ENCODE assay signal across 7 mouse cellular contexts in genomic region chr1:86447596-86448171, GRCm38 (mm10). TPM values are rescaled to one million over a fixed set of nuclear protein-coding genes. Genes with fewer than 3 reads are reported as not detected.
A peak's percentile ranks its signal among the peaks of the same experiment; 100 is the strongest.
DNase-seq lines count a peak whose midpoint lies in the region; TF ChIP-seq lines count a peak whose summit lies in the region.

No protein-coding gene starts in this region.

- 0 out of 2 replicates have a peak, but pooled peaks cover 2% of the 10 kb centered on the region for H3K36me3 ChIP-seq in heart, adult 2 months (ENCODE audit: control insufficient read depth, insufficient read depth, low read length)
- H3K36me3 ChIP-seq in myocyte (ENCODE audit: control insufficient read depth, insufficient read depth) = no peaks in the 10 kb centered on the region

- TF ChIP-seq EP300 in heart, adult 2 months (IDR thresholded peaks at IDR 0.05; ENCODE audit: insufficient read depth, low read depth, low read length) = 0 out of 2 replicates have a peak, but pooled peaks have one; percentile 20

- peak overlapping the region; percentile 64 for H3K27ac ChIP-seq in heart, adult 2 months

- no peak for TF ChIP-seq CTCF in heart, adult 2 months (IDR thresholded peaks at IDR 0.05)

- 0 out of 2 replicates have a peak, but pooled peaks have one; percentile 32 for TF ChIP-seq POLR2A in heart, adult 2 months (IDR thresholded peaks at IDR 0.05; ENCODE audit: insufficient read depth, low read depth, low read length)
- no peak for TF ChIP-seq POLR2A in myocyte (IDR thresholded peaks at IDR 0.05; ENCODE audit: insufficient read length, low read depth)

- H3K27me3 ChIP-seq in heart, adult 2 months (ENCODE audit: control insufficient read depth, insufficient read depth, low read length) = no peaks in the 10 kb centered on the region
- no peaks in the 10 kb centered on the region for H3K27me3 ChIP-seq in myocyte (ENCODE audit: control insufficient read depth, insufficient read depth, insufficient read length)

- peaks cover 13% of the 10 kb centered on the region for H3K4me1 ChIP-seq in heart, adult 2 months (ENCODE audit: control insufficient read depth, insufficient read depth, low read length)

- no peak overlapping the region for H3ac ChIP-seq in myocyte (ENCODE audit: control insufficient read depth, insufficient read length)

- WGBS in heart, adult 2 months = 18% methylated on average over 13 of the region's 13 CpGs

- H3K79me2 ChIP-seq in heart, adult 2 months (replicated peaks; ENCODE audit: control insufficient read depth, insufficient read depth, low read length) = no peaks in the 10 kb centered on the region
- no peaks in the 10 kb centered on the region for H3K79me2 ChIP-seq in myocyte (ENCODE audit: control insufficient read depth, insufficient read depth)

- H3K4me3 ChIP-seq in heart, adult 2 months = no peak overlapping the region
- H3K4me3 ChIP-seq in myocyte = no peak overlapping the region

- peak overlapping the region; percentile 4 for H3K9ac ChIP-seq in heart, adult 2 months (ENCODE audit: low read depth, low read length)

- intact Hi-C loops in heart, adult 2 months (cut with DNase I) = no loop called here

- H3K4me2 ChIP-seq in myocyte (ENCODE audit: low read depth) = peak overlapping the region; percentile 65

- DNase-seq in urinary bladder, postnatal 14 days (ENCODE audit: low spot score) = peak; percentile 63
- no peak for DNase-seq in urinary bladder, postnatal 10 days (ENCODE audit: low spot score)
- DNase-seq in heart, adult 2 months = peak; percentile 59 to 67
- DNase-seq in kidney, postnatal 10 days = peak; percentile 72
- no peak for DNase-seq in thymus, postnatal 10 days (ENCODE audit: low spot score in 2 of 2)
- no peak for DNase-seq in spleen, postnatal 14 days (ENCODE audit: low spot score in 2 of 2)

TF ChIP-seq in myocyte, 11 proteins besides CTCF, POLR2A, EP300 and RAD21:
- no peak for TF ChIP-seq MYOD1 (IDR thresholded peaks at IDR 0.05; ENCODE audit: control insufficient read depth in 1 of 3, insufficient read length in 2 of 3, low read depth in 2 of 3)
- no peak for TF ChIP-seq USF1 (IDR thresholded peaks at IDR 0.05; ENCODE audit: low read depth)
- no peak for TF ChIP-seq SRF (IDR thresholded peaks at IDR 0.05; ENCODE audit: control insufficient read depth, insufficient read length, low read depth)
- TF ChIP-seq TCF3 (IDR thresholded peaks at IDR 0.05; ENCODE audit: insufficient read length, low read depth) = no peak
- TF ChIP-seq REST (IDR thresholded peaks at IDR 0.05; ENCODE audit: insufficient read depth, insufficient read length) = no peak
- TF ChIP-seq CEBPB (IDR thresholded peaks at IDR 0.05; ENCODE audit: insufficient read depth, poor library complexity, severe bottlenecking) = no peak
- no peak for TF ChIP-seq MAX (IDR thresholded peaks at IDR 0.05; ENCODE audit: low read depth)
- no peak for TF ChIP-seq MYOG (IDR thresholded peaks at IDR 0.05; ENCODE audit: control insufficient read depth in 1 of 3, insufficient read depth in 1 of 3, insufficient read length in 2 of 3, low read depth in 2 of 3)
- no peak for TF ChIP-seq E2F4 (IDR thresholded peaks at IDR 0.05; ENCODE audit: insufficient read depth)
- no peak for TF ChIP-seq TCF12 (IDR thresholded peaks at IDR 0.05; ENCODE audit: insufficient read depth, poor library complexity, severe bottlenecking)
- no peak for TF ChIP-seq POLR2AphosphoS2 (IDR thresholded peaks at IDR 0.05; ENCODE audit: insufficient read length, low read depth)

RNA-seq across cellular contexts. Expression of gene Tex44, which starts 21.6 kb away (rescaled TPM):
- not detected for total RNA-seq in heart, adult 2 months (2021)
- 0.12 and 0.18 TPM in 2 replicates for polyA plus RNA-seq in heart, adult 2 months (2012; rRNA removed)
- not detected for polyA plus RNA-seq in myocyte (2012; fragmentation: generic; extraction: Trizol)

RNA-seq across cellular contexts. Expression of gene Nmur1, which starts 21.7 kb away (rescaled TPM):
- not detected for total RNA-seq in heart, adult 2 months (2021)
- polyA plus RNA-seq in heart, adult 2 months (2012; rRNA removed) = not detected in 2 replicates
- polyA plus RNA-seq in myocyte (2012; fragmentation: generic; extraction: Trizol) = not detected

Comparison
In these comparisons a context has a peak if more than half of its experiments do, and no peak if none do; other contexts are left out.
1. DNase-seq: peak in urinary bladder, postnatal 14 days (single experiment), heart, adult 2 months (2 of 2) and kidney, postnatal 10 days (single experiment); none in urinary bladder, postnatal 10 days (single experiment), thymus, postnatal 10 days (0 of 2) and spleen, postnatal 14 days (0 of 2).